Mouse (Mus musculus) lung, embryonic 14.5 days (tissue): ENCODE results near the gene Wrap73. TPM values are rescaled to one million over a fixed set of nuclear protein-coding genes. Genes with fewer than 3 reads are reported as not detected.

Experiments
- ATAC-seq: fragments of 200-750 bp; cut with Nextera tagmentation; 2 replicates; pipeline ENCODE4 v1.8.0; 2017; ENCODE audit warnings: mild to moderate bottlenecking, moderate TSS enrichment, moderate library complexity; ENCODE audit not compliant: insufficient read depth
- DNase-seq: peaks from one replicate; pipeline ENCODE4 v3.0.0-alpha.2; 2015
- H3K27ac ChIP-seq: fragments of 300-500 bp; sonication (generic); 2 replicates; pipeline ENCODE4 v1.5.1; 2014; ENCODE audit warnings: low read depth, mild to moderate bottlenecking, moderate library complexity
- H3K27me3 ChIP-seq: fragments of 300-500 bp; sonication (generic); 2 replicates; pipeline ENCODE4 v1.6.1; 2014; ENCODE audit warnings: low read length, control low read depth; ENCODE audit not compliant: insufficient read depth
- H3K36me3 ChIP-seq: fragments of 300-500 bp; sonication (generic); 2 replicates; pipeline ENCODE4 v1.6.1; 2014; ENCODE audit warnings: control low read depth; ENCODE audit not compliant: insufficient read depth
- H3K4me1 ChIP-seq: fragments of 300-500 bp; sonication (generic); 2 replicates; pipeline ENCODE4 v1.6.1; 2014; ENCODE audit warnings: antibody characterized with exemption, control low read depth; ENCODE audit not compliant: insufficient read depth
- H3K4me2 ChIP-seq: fragments of 300-500 bp; sonication (generic); 2 replicates; pipeline ENCODE4 v1.6.1; 2014; ENCODE audit warnings: mild to moderate bottlenecking
- H3K4me3 ChIP-seq: fragments of 300-500 bp; sonication (generic); 2 replicates; pipeline ENCODE4 v1.5.1; 2014; ENCODE audit warnings: low read depth, low read length
- H3K9ac ChIP-seq: fragments of 300-500 bp; sonication (generic); 2 replicates; pipeline ENCODE4 v1.6.1; 2014
- H3K9me3 ChIP-seq: fragments of 300-500 bp; sonication (generic); 2 replicates; pipeline ENCODE4 v1.6.1; 2016; ENCODE audit warnings: low read depth, low read length, control low read depth
- CTCF ChIP-seq: IDR thresholded peaks from 2 replicates; pipeline ENCODE4 v1.5.1; 2016; ENCODE audit warnings: antibody characterized with exemption, low read depth
- WGBS: fragments of 180-500 bp; shearing (Covaris S2); extraction: QIAGEN DNeasy Blood & Tissue Kit; methylation state at CpG from one replicate; pipeline ENCODE4 v1.1.7; 2014; 5-methylcytosine and 5-hydroxymethylcytosine counted together
- polyA plus RNA-seq: library from polyadenylated mRNA; unstranded; fragments of >200 nt; fragmentation: Nextera tagmentation; extraction: Ambion mirVana; gene quantifications from 2 replicates; pipeline ENCODE4 v1.2.1, GENCODE M21; 2014

Gene Wrap73
- polyA plus RNA-seq, 1 experiment from 2014 or later = 36.2 TPM

- no peak overlapping the region for H3K27ac ChIP-seq
- no peaks in the 10 kb centered on the region for H3K27me3 ChIP-seq
- H3K4me3 ChIP-seq = no peak overlapping the region
- TF ChIP-seq CTCF = no peak
- WGBS = 77% methylated on average over 7 of the region's 7 CpGs
- H3K4me1 ChIP-seq = peaks cover 6% of the 10 kb centered on the region
- no peak overlapping the region for H3K9ac ChIP-seq
- DNase-seq = no peak
- ATAC-seq = no peak
- H3K9me3 ChIP-seq = no peaks in the 10 kb centered on the region
- H3K36me3 ChIP-seq = peaks cover 70% of the 10 kb centered on the region
- H3K4me2 ChIP-seq = no peak overlapping the region
These were observed 13.9 kb downstream of the Wrap73 start for GRCm38 (mm10) chr4:154156050-154156449.

- TF ChIP-seq CTCF = no peak
- peaks cover 6% of the 10 kb centered on the region for H3K4me1 ChIP-seq
- no peak for DNase-seq
- WGBS = 90% methylated on average over 14 of the region's 14 CpGs
- H3K4me3 ChIP-seq = no peak overlapping the region
- peaks cover 52% of the 10 kb centered on the region for H3K36me3 ChIP-seq
- H3K4me2 ChIP-seq = no peak overlapping the region
- H3K9ac ChIP-seq = no peak overlapping the region
- H3K27ac ChIP-seq = no peak overlapping the region
- no peaks in the 10 kb centered on the region for H3K27me3 ChIP-seq
- no peaks in the 10 kb centered on the region for H3K9me3 ChIP-seq
- no peak for ATAC-seq
These were observed 15.9 kb downstream of the Wrap73 start for GRCm38 (mm10) chr4:154157970-154158662.

GRCm38 (mm10) chr4:154159002-154159401, 16.8 kb downstream of the Wrap73 start:
- WGBS = 17% methylated on average over 6 of the region's 6 CpGs
- peak; percentile 91 for DNase-seq
- Histone ChIP-seq H3K27ac (no peak overlapping the region), H3K27me3 (no peaks in the 10 kb centered on the region), H3K9me3 (no peaks in the 10 kb centered on the region), H3K9ac (no peak overlapping the region), H3K4me1 (peaks cover 6% of the 10 kb centered on the region), H3K36me3 (peaks cover 46% of the 10 kb centered on the region), H3K4me3 (peak overlapping the region; percentile 88; the same call in 1 of the 2 replicates), H3K4me2 (peak overlapping the region; percentile 70)
- peak; percentile 100 for TF ChIP-seq CTCF
- peak; percentile 23; the same call in 1 of the 2 replicates for ATAC-seq

GRCm38 (mm10) chr4:154159961-154160537, 17.9 kb downstream of the Wrap73 start:
- Histone ChIP-seq H3K4me3 (peak overlapping the region; percentile 88), H3K36me3 (peaks cover 38% of the 10 kb centered on the region), H3K27ac (peak overlapping the region; percentile 65), H3K4me1 (peaks cover 6% of the 10 kb centered on the region), H3K27me3 (no peaks in the 10 kb centered on the region), H3K9me3 (no peaks in the 10 kb centered on the region), H3K4me2 (peak overlapping the region; percentile 70), H3K9ac (peak overlapping the region; percentile 71)
- WGBS = 1% methylated on average over 47 of the region's 47 CpGs
- ATAC-seq = peak; percentile 61
- DNase-seq = no peak
- TF ChIP-seq CTCF = no peak

GRCm38 (mm10) chr4:154160538-154161390, 18.6 kb downstream of the Wrap73 start, which contains the start of gene Tprgl:
Gene Tprgl, minus strand, starts transcription at chr4:154160666.
- ATAC-seq = peak; percentile 96
- peak within 1 kb of the TSS; percentile 88 for H3K4me3 ChIP-seq
- peak within 1 kb of the TSS; percentile 65 for H3K27ac ChIP-seq
- DNase-seq = peak; percentile 98
- H3K27me3 ChIP-seq = no peaks in the 10 kb centered on the region
- no peak for TF ChIP-seq CTCF
- peaks cover 32% of the 10 kb centered on the region for H3K36me3 ChIP-seq
- H3K4me1 ChIP-seq = peaks cover 6% of the 10 kb centered on the region
- H3K9me3 ChIP-seq = no peaks in the 10 kb centered on the region
- peak within 1 kb of the TSS; percentile 72 for H3K9ac ChIP-seq
- H3K4me2 ChIP-seq = peak within 1 kb of the TSS; percentile 79
- under 1% methylated on average over 58 of the region's 75 CpGs for WGBS

GRCm38 (mm10) chr4:154163296-154163695, 21.1 kb downstream of the Wrap73 start:
- H3K4me3 ChIP-seq = no peak overlapping the region
- H3K27me3 ChIP-seq = no peaks in the 10 kb centered on the region
- 12% methylated on average over 7 of the region's 7 CpGs for WGBS
- no peak overlapping the region for H3K9ac ChIP-seq
- no peak overlapping the region for H3K4me2 ChIP-seq
- H3K4me1 ChIP-seq = peaks cover 6% of the 10 kb centered on the region
- no peaks in the 10 kb centered on the region for H3K9me3 ChIP-seq
- peak; percentile 92 for DNase-seq
- peak; percentile 86 for TF ChIP-seq CTCF
- no peak overlapping the region for H3K27ac ChIP-seq
- peaks cover 7% of the 10 kb centered on the region for H3K36me3 ChIP-seq
- ATAC-seq = no peak

- no peak overlapping the region for H3K27ac ChIP-seq
- H3K9ac ChIP-seq = no peak overlapping the region
- WGBS = 25% methylated on average over 5 of the region's 5 CpGs
- no peak overlapping the region for H3K4me2 ChIP-seq
- H3K9me3 ChIP-seq = no peaks in the 10 kb centered on the region
- 0 out of 2 replicates have a peak, but pooled peaks cover 3% of the 10 kb centered on the region for H3K4me1 ChIP-seq
- TF ChIP-seq CTCF = peak; percentile 79
- ATAC-seq = no peak
- DNase-seq = peak; percentile 82
- peaks cover 36% of the 10 kb centered on the region for H3K27me3 ChIP-seq
- H3K4me3 ChIP-seq = no peak overlapping the region
- no peaks in the 10 kb centered on the region for H3K36me3 ChIP-seq
These were observed 24.9 kb downstream of the Wrap73 start for GRCm38 (mm10) chr4:154167053-154167452.
